Mouse (Mus musculus) forelimb bud, embryonic 11.5 days (tissue): ENCODE results near the gene Rdh13.
"Not testable (repeated sequence)": the region's sequence is repeated elsewhere in the genome, so short reads cannot be mapped to it uniquely, and the experiment has no call there.

Experiments
- DNase-seq: peaks from one replicate; pipeline ENCODE4 v3.0.0-alpha.2; 2012; ENCODE audit warnings: low read depth, low spot score

Gene Rdh13

GRCm38 (mm10) chr7:4432026-4432425 lies 13.4 kb downstream of the Rdh13 start:
- DNase-seq, result no peak

GRCm38 (mm10) chr7:4431548-4431947 lies 13.9 kb downstream of the Rdh13 start:
- DNase-seq, result peak; percentile 75

- no peak for DNase-seq
Observed at GRCm38 (mm10) chr7:4430246-4430844, 15.1 kb downstream of the Rdh13 start.

- DNase-seq, result peak; percentile 93
Observed at GRCm38 (mm10) chr7:4427161-4427912, 18.1 kb downstream of the Rdh13 start.

- no peak for DNase-seq
Observed at GRCm38 (mm10) chr7:4420230-4420629, 25.2 kb downstream of the Rdh13 start.

- no peak for DNase-seq
Observed at GRCm38 (mm10) chr7:4419681-4420080, 25.8 kb downstream of the Rdh13 start.

GRCm38 (mm10) chr7:4412406-4412805 lies 33.0 kb downstream of the Rdh13 start:
- DNase-seq, result not testable (repeated sequence)

GRCm38 (mm10) chr7:4397730-4398129 lies 47.7 kb downstream of the Rdh13 start, which contains the start of gene Gp6:
TSS of gene Gp6 (minus strand) at chr7:4397744.
- no peak for DNase-seq
